Mouse (Mus musculus) testis, adult 2 months (tissue): ENCODE measurements around the gene Hyal1.

Source experiments
- CTCF ChIP-seq: fragments of 200-500 bp; IDR thresholded peaks from 2 replicates; pipeline ENCODE4 v1.5.1; 2012; ENCODE audit warnings: low read depth, mild to moderate bottlenecking, inconsistent platforms, low read length, moderate library complexity; ENCODE audit not compliant: control insufficient read depth, insufficient read depth, insufficient replicate concordance
- POLR2A ChIP-seq: fragments of 200-500 bp; IDR thresholded peaks from 2 replicates; pipeline ENCODE4 v1.6.1; 2012; ENCODE audit warnings: low read depth, mild to moderate bottlenecking, inconsistent platforms, low read length, moderate library complexity; ENCODE audit not compliant: control insufficient read depth

- TF ChIP-seq CTCF (no peak), POLR2A (no peak)
These were observed 23.9 kb upstream of the Hyal1 start for GRCm38 (mm10) chr9:107552690-107553393.
